Mouse (Mus musculus): ENCODE measurements at regions not wholly inside any gene's neighbourhood (a gene's known extent, or its start where the extent isn't known, plus 50 kb on each side); places are given as distances from the start of the nearest gene placed in this dataset.
A peak's percentile ranks its signal among the peaks of the same experiment; 100 is the strongest.
"Not testable (repeated sequence)": the region's sequence is repeated elsewhere in the genome, so short reads cannot be mapped to it uniquely, and the experiment has no call there.

DNA sequence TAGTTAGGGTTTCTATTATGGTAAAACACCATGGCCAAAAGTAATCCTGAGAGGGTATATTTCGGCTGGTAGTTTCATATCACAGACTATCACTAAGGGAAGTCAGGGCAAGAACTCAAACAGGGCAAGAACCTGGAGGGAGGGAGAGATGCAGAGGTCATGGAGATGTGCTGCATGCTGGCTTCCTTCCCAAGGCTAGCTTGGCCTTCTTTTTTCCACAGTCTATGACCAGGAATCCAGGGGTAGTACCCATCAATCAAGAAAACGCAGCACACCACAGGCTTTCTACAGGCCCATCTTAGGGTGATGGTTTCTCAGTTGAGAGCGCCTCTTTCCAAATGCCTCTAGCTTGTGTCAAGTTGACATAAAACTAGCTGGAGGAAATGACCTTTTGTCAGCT lies 126.1 kb upstream of the Stt3b start:
- no peaks in the 10 kb centered on the region for H3K4me1 ChIP-seq (replicated peaks; ENCODE audit: control insufficient read depth, insufficient read depth, low read length)
- no peaks in the 10 kb centered on the region for H3K36me3 ChIP-seq (ENCODE audit: control insufficient read depth, insufficient read depth, low read length)
- WGBS = 95% methylated on average over 3 of the region's 3 CpGs
- no peaks in the 10 kb centered on the region for H3K27me3 ChIP-seq (ENCODE audit: control insufficient read depth, insufficient read depth, low read length)
- H3K9ac ChIP-seq (ENCODE audit: low read length) = no peak overlapping the region
- no peaks in the 10 kb centered on the region; the same call in 1 of the 2 replicates for H3K9me3 ChIP-seq (ENCODE audit: control insufficient read depth, low read length)
- ATAC-seq (replicated peaks; ENCODE audit: low FRiP score) (no peak), DNase-seq (ENCODE audit: low spot score) (no peak)
- H3K4me3 ChIP-seq (ENCODE audit: low read depth, low read length) = no peak overlapping the region
- H3K27ac ChIP-seq (ENCODE audit: low read depth, low read length) = no peak overlapping the region
- H3K4me2 ChIP-seq (ENCODE audit: low read depth, low read length, severe bottlenecking) = no peak overlapping the region

DNA sequence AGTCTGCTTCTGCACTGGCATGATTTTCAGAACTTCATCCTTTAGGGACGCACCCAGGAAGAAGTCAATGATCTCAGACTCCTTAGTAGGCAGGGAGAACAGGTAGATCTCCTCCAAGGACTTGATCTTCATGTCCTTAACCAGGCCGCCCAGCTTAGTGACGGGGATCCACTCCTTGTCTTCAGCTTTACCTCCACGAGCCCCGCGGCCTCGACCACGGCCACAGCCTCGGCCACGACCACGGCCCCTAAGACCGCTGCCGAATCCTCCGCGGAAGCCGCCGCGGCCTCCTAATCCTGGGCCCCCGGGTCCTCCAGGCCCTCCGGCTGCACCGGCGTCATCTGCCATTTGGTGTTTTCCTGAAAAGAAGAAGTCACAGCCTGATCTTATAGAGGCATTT lies 128.0 kb upstream of the Stt3b start:
- not testable (repeated sequence) for H3K4me2 ChIP-seq (ENCODE audit: low read depth, low read length, severe bottlenecking); ATAC-seq (replicated peaks; ENCODE audit: low FRiP score); H3K36me3 ChIP-seq (ENCODE audit: control insufficient read depth, insufficient read depth, low read length); H3K4me1 ChIP-seq (replicated peaks; ENCODE audit: control insufficient read depth, insufficient read depth, low read length); DNase-seq (ENCODE audit: low spot score); H3K9me3 ChIP-seq (ENCODE audit: control insufficient read depth, low read length); H3K4me3 ChIP-seq (ENCODE audit: low read depth, low read length); H3K27ac ChIP-seq (ENCODE audit: low read depth, low read length); H3K27me3 ChIP-seq (ENCODE audit: control insufficient read depth, insufficient read depth, low read length); H3K9ac ChIP-seq (ENCODE audit: low read length)
- WGBS = 94% methylated on average over 22 of the region's 22 CpGs

DNA sequence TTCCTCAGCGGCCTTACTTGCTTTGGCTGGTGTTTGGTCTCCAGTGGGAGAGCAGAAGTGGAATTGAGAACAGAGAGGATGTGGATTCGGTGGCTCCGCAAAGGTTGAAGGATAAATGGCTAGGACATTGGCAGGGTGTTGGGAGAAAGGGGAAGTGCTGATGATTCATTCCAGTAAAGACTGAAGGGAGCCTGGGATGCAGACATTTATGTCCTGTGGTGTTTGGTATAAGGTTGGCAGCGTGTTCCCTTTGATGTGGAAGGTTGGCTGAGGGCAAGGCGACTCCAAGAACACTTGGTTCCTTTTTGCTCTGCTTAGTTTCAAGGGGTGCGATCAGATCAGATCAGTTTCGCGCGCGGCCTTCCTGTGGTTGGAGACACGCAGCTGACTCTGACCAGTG lies 136.5 kb upstream of the Stt3b start:
- 87% methylated on average over 11 of the region's 11 CpGs for WGBS
- H3K4me1 ChIP-seq (replicated peaks; ENCODE audit: control insufficient read depth, insufficient read depth, low read length) = no peaks in the 10 kb centered on the region
- no peak for ATAC-seq (replicated peaks; ENCODE audit: low FRiP score)
- no peak overlapping the region for H3K4me2 ChIP-seq (ENCODE audit: low read depth, low read length, severe bottlenecking)
- H3K4me3 ChIP-seq (ENCODE audit: low read depth, low read length) = no peak overlapping the region
- no peaks in the 10 kb centered on the region for H3K9me3 ChIP-seq (ENCODE audit: control insufficient read depth, low read length)
- H3K27ac ChIP-seq (ENCODE audit: low read depth, low read length) = no peak overlapping the region
- H3K36me3 ChIP-seq (ENCODE audit: control insufficient read depth, insufficient read depth, low read length) = no peaks in the 10 kb centered on the region
- H3K9ac ChIP-seq (ENCODE audit: low read length) = no peak overlapping the region
- DNase-seq (ENCODE audit: low spot score) = no peak
- no peaks in the 10 kb centered on the region for H3K27me3 ChIP-seq (ENCODE audit: control insufficient read depth, insufficient read depth, low read length)

DNA sequence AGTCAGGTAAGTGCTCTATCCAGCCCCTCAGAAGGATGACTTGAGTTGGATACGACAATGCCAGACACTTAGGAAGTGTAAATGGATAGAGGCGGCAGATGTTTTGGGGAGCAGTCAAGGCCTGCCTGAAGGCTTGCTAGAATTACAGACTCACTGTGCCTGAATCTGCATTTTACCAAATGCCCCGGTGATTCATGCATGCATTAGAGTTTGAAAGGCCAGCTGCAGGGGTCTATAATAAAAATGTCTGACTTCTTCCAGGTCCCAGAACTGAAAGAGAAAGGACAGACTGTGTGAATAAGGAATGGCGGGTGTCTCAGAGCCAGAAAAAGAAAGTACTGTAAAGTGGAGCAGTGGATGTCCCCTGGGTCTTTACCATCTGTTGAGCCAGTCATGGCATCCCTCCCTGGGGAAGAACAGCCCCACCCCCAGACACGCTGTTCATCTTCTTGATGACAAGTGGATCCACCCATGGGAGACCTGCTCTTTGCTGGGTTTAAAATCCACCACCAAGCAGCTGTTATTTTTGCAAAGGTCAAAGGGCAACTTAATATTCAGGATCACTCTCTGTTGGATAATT lies 140.6 kb upstream of the Stt3b start:
- Histone ChIP-seq H3K4me2 (ENCODE audit: low read depth, low read length, severe bottlenecking) (no peak overlapping the region), H3K9me3 (ENCODE audit: control insufficient read depth, low read length) (no peaks in the 10 kb centered on the region), H3K4me3 (ENCODE audit: low read depth, low read length) (no peak overlapping the region), H3K27ac (ENCODE audit: low read depth, low read length) (no peak overlapping the region), H3K36me3 (ENCODE audit: control insufficient read depth, insufficient read depth, low read length) (no peaks in the 10 kb centered on the region), H3K4me1 (replicated peaks; ENCODE audit: control insufficient read depth, insufficient read depth, low read length) (no peaks in the 10 kb centered on the region), H3K27me3 (ENCODE audit: control insufficient read depth, insufficient read depth, low read length) (no peaks in the 10 kb centered on the region), H3K9ac (ENCODE audit: low read length) (no peak overlapping the region)
- DNase-seq (ENCODE audit: low spot score) (peak; percentile 47), ATAC-seq (replicated peaks; ENCODE audit: low FRiP score) (no peak)
- 82% methylated on average over 5 of the region's 5 CpGs for WGBS

DNA sequence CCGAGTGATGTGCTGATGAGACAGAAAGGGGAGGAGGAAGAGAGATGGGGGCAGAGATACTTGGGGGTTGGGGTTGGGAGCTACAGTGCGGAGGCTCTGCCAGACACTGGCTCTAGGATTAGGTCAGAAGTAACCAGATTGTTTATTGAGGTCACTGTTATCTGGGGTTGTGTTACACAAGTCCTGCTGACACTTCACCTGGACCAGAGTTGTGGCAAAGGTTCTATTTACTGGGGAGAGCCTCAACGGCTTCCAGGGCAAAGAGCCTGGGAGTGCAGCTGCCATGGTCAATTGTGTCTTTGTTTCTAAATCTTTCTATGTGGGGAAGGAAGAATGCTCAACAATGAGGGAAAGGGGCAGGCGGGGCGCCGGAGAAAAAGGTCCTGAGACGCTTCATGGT lies 144.6 kb upstream of the Stt3b start:
- no peak overlapping the region for H3K4me3 ChIP-seq (ENCODE audit: low read depth, low read length)
- 0 out of 2 replicates have a peak, but pooled peaks cover 2% of the 10 kb centered on the region for H3K4me1 ChIP-seq (replicated peaks; ENCODE audit: control insufficient read depth, insufficient read depth, low read length)
- WGBS = 84% methylated on average over 7 of the region's 7 CpGs
- H3K9me3 ChIP-seq (ENCODE audit: control insufficient read depth, low read length) = no peaks in the 10 kb centered on the region
- no peaks in the 10 kb centered on the region for H3K27me3 ChIP-seq (ENCODE audit: control insufficient read depth, insufficient read depth, low read length)
- ATAC-seq (replicated peaks; ENCODE audit: low FRiP score) = no peak
- no peak overlapping the region for H3K4me2 ChIP-seq (ENCODE audit: low read depth, low read length, severe bottlenecking)
- H3K27ac ChIP-seq (ENCODE audit: low read depth, low read length) = no peak overlapping the region
- H3K36me3 ChIP-seq (ENCODE audit: control insufficient read depth, insufficient read depth, low read length) = no peaks in the 10 kb centered on the region
- no peak for DNase-seq (ENCODE audit: low spot score)
- H3K9ac ChIP-seq (ENCODE audit: low read length) = no peak overlapping the region

DNA sequence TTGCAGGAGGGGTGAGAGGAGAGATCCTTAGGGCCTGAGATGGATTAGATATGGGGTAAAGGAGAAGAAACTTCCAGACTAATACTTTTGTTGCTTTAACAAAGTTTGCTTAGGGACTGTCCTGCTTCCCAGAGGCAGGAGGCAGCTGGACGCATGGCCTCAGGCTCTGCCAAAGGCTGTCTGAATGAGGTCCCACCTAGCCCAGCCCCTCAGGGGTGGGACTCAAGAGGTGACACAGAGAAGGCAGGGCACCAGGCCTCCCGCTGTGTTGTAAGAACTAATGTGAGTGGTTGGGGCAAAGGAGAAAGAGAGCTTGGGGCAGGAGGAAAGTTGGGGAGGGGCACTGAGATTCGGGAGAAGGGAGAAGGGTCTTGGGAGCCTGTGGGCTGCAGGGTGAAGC lies 145.9 kb upstream of the Stt3b start:
- no peak for ATAC-seq (replicated peaks; ENCODE audit: low FRiP score)
- Histone ChIP-seq H3K9me3 (ENCODE audit: control insufficient read depth, low read length) (no peaks in the 10 kb centered on the region), H3K27ac (ENCODE audit: low read depth, low read length) (no peak overlapping the region), H3K4me1 (replicated peaks; ENCODE audit: control insufficient read depth, insufficient read depth, low read length) (0 out of 2 replicates have a peak, but pooled peaks cover 2% of the 10 kb centered on the region), H3K9ac (ENCODE audit: low read length) (no peak overlapping the region), H3K4me2 (ENCODE audit: low read depth, low read length, severe bottlenecking) (no peak overlapping the region), H3K27me3 (ENCODE audit: control insufficient read depth, insufficient read depth, low read length) (no peaks in the 10 kb centered on the region), H3K36me3 (ENCODE audit: control insufficient read depth, insufficient read depth, low read length) (no peaks in the 10 kb centered on the region), H3K4me3 (ENCODE audit: low read depth, low read length) (no peak overlapping the region)
- 22% methylated on average over 3 of the region's 3 CpGs for WGBS
- no peak for DNase-seq (ENCODE audit: low spot score)

DNA sequence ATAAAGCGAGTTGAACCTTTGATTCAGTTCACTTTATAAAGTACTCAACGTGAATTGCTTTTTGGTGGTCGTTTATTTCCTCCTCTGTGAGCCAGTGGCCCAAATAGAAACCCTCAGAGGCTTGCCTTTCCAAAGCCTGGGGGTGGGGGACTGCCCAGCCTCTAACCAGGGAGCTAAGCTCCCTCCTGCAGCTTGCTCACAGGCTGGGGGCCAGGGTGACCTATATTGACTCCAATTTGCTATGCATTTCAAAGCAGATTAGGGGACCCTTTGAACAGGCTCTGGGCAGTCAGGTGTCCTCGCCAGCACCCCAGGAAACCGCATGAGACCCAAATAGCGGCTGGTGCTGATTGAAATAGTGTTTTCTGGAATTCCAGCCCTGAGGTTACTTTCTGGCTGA lies 146.4 kb upstream of the Stt3b start:
- Histone ChIP-seq H3K36me3 (ENCODE audit: control insufficient read depth, insufficient read depth, low read length) (no peaks in the 10 kb centered on the region), H3K27ac (ENCODE audit: low read depth, low read length) (no peak overlapping the region), H3K4me1 (replicated peaks; ENCODE audit: control insufficient read depth, insufficient read depth, low read length) (0 out of 2 replicates have a peak, but pooled peaks cover 2% of the 10 kb centered on the region), H3K9me3 (ENCODE audit: control insufficient read depth, low read length) (no peaks in the 10 kb centered on the region), H3K27me3 (ENCODE audit: control insufficient read depth, insufficient read depth, low read length) (no peaks in the 10 kb centered on the region), H3K4me3 (ENCODE audit: low read depth, low read length) (no peak overlapping the region), H3K4me2 (ENCODE audit: low read depth, low read length, severe bottlenecking) (no peak overlapping the region), H3K9ac (ENCODE audit: low read length) (no peak overlapping the region)
- ATAC-seq (replicated peaks; ENCODE audit: low FRiP score) (no peak), DNase-seq (ENCODE audit: low spot score) (no peak)
- 16% methylated on average over 6 of the region's 6 CpGs for whole genome bisulfite sequencing

DNA sequence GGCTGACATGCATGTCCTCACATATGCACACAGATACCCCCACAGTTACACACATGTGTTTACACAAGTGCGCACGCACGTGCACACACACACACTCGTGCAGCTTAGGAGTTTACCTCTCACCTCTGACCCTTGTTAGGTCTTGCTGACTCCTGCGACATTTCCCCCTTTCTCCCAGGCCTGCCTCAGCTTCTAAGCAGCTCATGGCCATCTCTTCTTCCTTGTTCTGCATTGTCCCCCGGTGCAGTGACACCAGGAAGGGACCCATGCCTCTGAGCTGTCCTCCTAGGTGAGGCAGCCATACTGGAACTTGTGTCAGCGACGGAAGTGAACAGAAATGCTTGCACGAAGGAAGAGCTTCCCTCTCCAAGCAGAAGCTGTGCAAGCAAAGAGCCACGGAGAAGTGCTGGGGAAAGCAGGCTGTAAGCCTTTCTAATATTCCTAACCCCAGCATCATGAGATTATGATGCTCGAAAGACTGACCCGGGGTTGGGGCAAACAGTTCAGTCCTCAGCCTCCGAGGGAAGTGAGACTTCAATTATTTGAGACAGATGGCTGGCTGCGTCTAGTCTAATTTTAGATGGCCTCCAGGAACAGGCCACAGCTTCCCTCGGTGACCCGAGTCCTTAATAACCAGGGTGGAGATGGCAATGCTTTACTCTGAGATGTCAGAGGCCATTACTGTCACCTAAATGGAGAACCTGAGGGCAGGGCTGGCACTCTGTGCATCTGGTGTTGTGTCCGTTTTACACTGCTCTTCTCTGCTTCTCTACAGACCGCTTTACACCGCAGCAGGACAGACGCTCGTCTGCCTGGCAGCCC lies 147.9 kb upstream of the Stt3b start:
- Histone ChIP-seq H3K9ac (ENCODE audit: low read length) (no peak overlapping the region), H3K4me2 (ENCODE audit: low read depth, low read length, severe bottlenecking) (no peak overlapping the region), H3K36me3 (ENCODE audit: control insufficient read depth, insufficient read depth, low read length) (no peaks in the 10 kb centered on the region), H3K4me1 (replicated peaks; ENCODE audit: control insufficient read depth, insufficient read depth, low read length) (0 out of 2 replicates have a peak, but pooled peaks cover 2% of the 10 kb centered on the region), H3K27me3 (ENCODE audit: control insufficient read depth, insufficient read depth, low read length) (no peaks in the 10 kb centered on the region), H3K27ac (ENCODE audit: low read depth, low read length) (no peak overlapping the region), H3K9me3 (ENCODE audit: control insufficient read depth, low read length) (no peaks in the 10 kb centered on the region), H3K4me3 (ENCODE audit: low read depth, low read length) (no peak overlapping the region)
- 75% methylated on average over 21 of the region's 21 CpGs for WGBS
- ATAC-seq (replicated peaks; ENCODE audit: low FRiP score) = no peak
- DNase-seq (ENCODE audit: low spot score) = no peak

DNA sequence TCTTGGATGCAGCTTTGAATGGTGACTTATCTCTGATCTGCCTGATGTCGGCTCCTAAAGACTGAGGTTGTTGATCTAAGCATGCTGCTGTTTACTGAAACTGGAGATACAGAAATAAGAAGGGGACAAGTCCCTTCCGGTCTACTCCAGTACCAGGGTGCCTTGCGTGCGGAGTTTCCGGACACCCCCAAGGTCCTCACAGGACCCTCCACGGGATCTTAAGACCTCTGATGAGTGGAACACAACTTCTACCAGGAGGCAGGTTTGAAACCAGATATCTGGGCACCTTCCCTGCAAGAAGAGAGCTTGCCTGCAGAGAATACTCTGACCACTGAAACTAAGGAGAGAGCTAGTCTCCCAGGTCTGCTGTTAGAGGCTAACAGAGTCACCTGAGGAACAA lies 148.9 kb upstream of the Stt3b start:
- not testable (repeated sequence) for H3K9me3 ChIP-seq (ENCODE audit: control insufficient read depth, low read length); H3K4me1 ChIP-seq (replicated peaks; ENCODE audit: control insufficient read depth, insufficient read depth, low read length); H3K27ac ChIP-seq (ENCODE audit: low read depth, low read length); H3K4me2 ChIP-seq (ENCODE audit: low read depth, low read length, severe bottlenecking); H3K9ac ChIP-seq (ENCODE audit: low read length); H3K36me3 ChIP-seq (ENCODE audit: control insufficient read depth, insufficient read depth, low read length); ATAC-seq (replicated peaks; ENCODE audit: low FRiP score); H3K4me3 ChIP-seq (ENCODE audit: low read depth, low read length); DNase-seq (ENCODE audit: low spot score); H3K27me3 ChIP-seq (ENCODE audit: control insufficient read depth, insufficient read depth, low read length)
- 95% methylated on average over 6 of the region's 6 CpGs for WGBS
